Mouse (Mus musculus) liver, embryonic 14.5 days (tissue): Measurements from ENCODE around the gene Mpp3.

Source experiments
- CTCF ChIP-seq: IDR thresholded peaks from 2 replicates; pipeline ENCODE4 v1.5.1; 2016; ENCODE audit warnings: antibody characterized with exemption, low read depth, control low read depth
- EP300 ChIP-seq: IDR thresholded peaks from 2 replicates; pipeline ENCODE4 v1.6.1; 2016; ENCODE audit warnings: antibody characterized with exemption, low read depth

- TF ChIP-seq CTCF (no peak), EP300 (no peak)
These were observed 41.3 kb downstream of the Mpp3 start, which contains the start of gene Dusp3 for GRCm38 (mm10) chr11:101986913-101987312.
